Mouse (Mus musculus): ENCODE measurements around the gene Opalin.

Gene Opalin

DNA sequence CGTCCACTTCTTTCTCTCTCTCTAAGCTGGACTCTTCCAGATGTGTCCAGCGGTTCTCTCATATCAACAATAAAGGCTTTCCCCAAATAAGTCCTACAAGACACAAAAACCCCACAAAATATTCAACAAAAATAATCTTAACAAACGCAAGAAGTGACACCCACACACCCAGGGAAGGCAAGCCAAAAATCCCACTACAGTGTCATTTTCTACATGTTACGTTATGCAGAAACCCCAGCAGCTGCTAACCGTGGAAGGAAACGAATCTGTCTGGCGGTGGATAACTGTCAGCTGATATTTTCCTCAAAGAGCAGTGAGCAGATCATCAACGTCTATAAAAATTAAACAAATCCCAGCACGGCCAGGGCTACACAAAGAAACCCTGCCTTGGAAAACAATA lies 62.9 kb downstream of the Opalin start:
- no peak for DNase-seq

DNA sequence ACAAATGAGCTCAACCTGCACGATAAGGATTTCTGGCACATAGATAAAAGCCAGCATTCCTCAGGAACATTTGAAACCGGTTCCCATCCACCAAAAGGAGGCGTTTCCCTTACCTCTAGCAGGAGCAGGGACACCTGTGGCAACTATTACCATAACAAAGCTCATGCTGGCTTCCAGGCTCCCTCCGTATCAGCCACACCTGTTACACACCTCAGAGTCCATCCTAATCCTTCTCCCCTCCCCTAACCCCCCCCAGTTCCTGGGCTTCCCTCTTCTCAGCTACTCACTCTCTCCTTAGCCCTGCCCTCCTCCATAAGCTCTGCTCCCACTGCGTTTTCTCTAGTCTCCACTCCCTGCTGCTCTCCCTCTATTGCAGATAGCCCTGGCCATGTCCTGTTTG lies 63.3 kb downstream of the Opalin start:
- no peak for DNase-seq
